Mouse (Mus musculus): ENCODE results near the gene Birc2. TPM values are rescaled to one million over a fixed set of nuclear protein-coding genes. Genes with fewer than 3 reads are reported as not detected.

Birc2 gene
- 42.7 and 42.8 TPM in 2 replicates for polyA plus RNA-seq (2014; fragmentation: Nextera tagmentation; extraction: Ambion mirVana)

- peak; percentile 97 for DNase-seq (ENCODE audit: low spot score)
- Histone ChIP-seq H3K4me3 (ENCODE audit: low read depth, low read length) (peak within 1 kb of the TSS; percentile 63), H3K27ac (replicated peaks; ENCODE audit: low read depth, low read length) (peak within 1 kb of the TSS; percentile 87), H3K4me2 (ENCODE audit: low read depth, severe bottlenecking) (peak within 1 kb of the TSS; percentile 47), H3K9me3 (ENCODE audit: control insufficient read depth, low read length) (no peaks in the 10 kb centered on the region), H3K9ac (ENCODE audit: low read length) (peak within 1 kb of the TSS; percentile 88), H3K27me3 (ENCODE audit: control insufficient read depth, insufficient read depth, low read length) (no peaks in the 10 kb centered on the region), H3K36me3 (ENCODE audit: control insufficient read depth, insufficient read depth, low read length) (peaks cover 2% of the 10 kb centered on the region; the same call in 1 of the 2 replicates), H3K4me1 (ENCODE audit: control insufficient read depth, insufficient read depth, low read length) (no peaks in the 10 kb centered on the region)
- under 1% methylated on average over 63 of the region's 68 CpGs for WGBS
- peak; percentile 96 for ATAC-seq (ENCODE audit: insufficient number of reproducible peaks, low FRiP score, low TSS enrichment, low read depth)
Measured at GRCm38 (mm10) chr9:7836905-7837805, at the start of gene Birc2. Gene Birc2 (minus strand): TSS chr9:7837064.

GRCm38 (mm10) chr9:7884346-7884745 lies 47.5 kb upstream of the Birc2 start:
- 90% methylated on average over 3 of the region's 3 CpGs for WGBS
- Histone ChIP-seq H3K4me2 (ENCODE audit: low read depth, severe bottlenecking) (no peak overlapping the region), H3K27me3 (ENCODE audit: control insufficient read depth, insufficient read depth, low read length) (no peaks in the 10 kb centered on the region), H3K36me3 (ENCODE audit: control insufficient read depth, insufficient read depth, low read length) (no peaks in the 10 kb centered on the region), H3K9ac (ENCODE audit: low read length) (no peak overlapping the region), H3K27ac (replicated peaks; ENCODE audit: low read depth, low read length) (no peak overlapping the region), H3K4me3 (ENCODE audit: low read depth, low read length) (no peak overlapping the region), H3K9me3 (ENCODE audit: control insufficient read depth, low read length) (no peaks in the 10 kb centered on the region), H3K4me1 (ENCODE audit: control insufficient read depth, insufficient read depth, low read length) (no peaks in the 10 kb centered on the region)
- ATAC-seq (ENCODE audit: insufficient number of reproducible peaks, low FRiP score, low TSS enrichment, low read depth) (no peak), DNase-seq (ENCODE audit: low spot score) (no peak)

- WGBS: 85% methylated on average over 1 of the region's 1 CpGs
- H3K4me2 ChIP-seq (ENCODE audit: low read depth, severe bottlenecking): no peak overlapping the region
- ATAC-seq (ENCODE audit: insufficient number of reproducible peaks, low FRiP score, low TSS enrichment, low read depth): no peak
Measured at GRCm38 (mm10) chr9:7882304-7882865, 45.5 kb upstream of the Birc2 start.

GRCm38 (mm10) chr9:7873511-7874211 lies 36.8 kb upstream of the Birc2 start:
- ATAC-seq (ENCODE audit: insufficient number of reproducible peaks, low FRiP score, low TSS enrichment, low read depth) (no peak), DNase-seq (ENCODE audit: low spot score) (peak; percentile 30)
- Histone ChIP-seq H3K27me3 (ENCODE audit: control insufficient read depth, insufficient read depth, low read length) (no peaks in the 10 kb centered on the region), H3K9ac (ENCODE audit: low read length) (no peak overlapping the region), H3K9me3 (ENCODE audit: control insufficient read depth, low read length) (no peaks in the 10 kb centered on the region; the same call in 1 of the 2 replicates), H3K4me3 (ENCODE audit: low read depth, low read length) (no peak overlapping the region), H3K36me3 (ENCODE audit: control insufficient read depth, insufficient read depth, low read length) (no peaks in the 10 kb centered on the region), H3K27ac (replicated peaks; ENCODE audit: low read depth, low read length) (no peak overlapping the region), H3K4me1 (ENCODE audit: control insufficient read depth, insufficient read depth, low read length) (peaks cover 3% of the 10 kb centered on the region; the same call in 1 of the 2 replicates), H3K4me2 (ENCODE audit: low read depth, severe bottlenecking) (no peak overlapping the region)
- WGBS: 85% methylated on average over 8 of the region's 8 CpGs

More at GRCm38 (mm10) chr9:7882304-7882865, 45.5 kb upstream of the Birc2 start:
- no peak overlapping the region for H3K9ac ChIP-seq (ENCODE audit: low read length)
- H3K36me3 ChIP-seq (ENCODE audit: control insufficient read depth, insufficient read depth, low read length): no peaks in the 10 kb centered on the region
- no peaks in the 10 kb centered on the region for H3K27me3 ChIP-seq (ENCODE audit: control insufficient read depth, insufficient read depth, low read length)
- no peak overlapping the region for H3K27ac ChIP-seq (replicated peaks; ENCODE audit: low read depth, low read length)
- H3K9me3 ChIP-seq (ENCODE audit: control insufficient read depth, low read length): no peaks in the 10 kb centered on the region
- no peak for DNase-seq (ENCODE audit: low spot score)
- H3K4me1 ChIP-seq (ENCODE audit: control insufficient read depth, insufficient read depth, low read length): no peaks in the 10 kb centered on the region
- no peak overlapping the region for H3K4me3 ChIP-seq (ENCODE audit: low read depth, low read length)

GRCm38 (mm10) chr9:7872775-7873439 lies 36.0 kb upstream of the Birc2 start, which contains the start of gene Birc3:
Gene Birc3 (minus strand): TSS chr9:7873186.
- Histone ChIP-seq H3K9ac (ENCODE audit: low read length) (peak within 1 kb of the TSS; percentile 79), H3K36me3 (ENCODE audit: control insufficient read depth, insufficient read depth, low read length) (no peaks in the 10 kb centered on the region), H3K27ac (replicated peaks; ENCODE audit: low read depth, low read length) (peak within 1 kb of the TSS; percentile 80), H3K27me3 (ENCODE audit: control insufficient read depth, insufficient read depth, low read length) (no peaks in the 10 kb centered on the region), H3K9me3 (ENCODE audit: control insufficient read depth, low read length) (no peaks in the 10 kb centered on the region; the same call in 1 of the 2 replicates), H3K4me2 (ENCODE audit: low read depth, severe bottlenecking) (peak within 1 kb of the TSS; percentile 84), H3K4me1 (ENCODE audit: control insufficient read depth, insufficient read depth, low read length) (peaks cover 3% of the 10 kb centered on the region; the same call in 1 of the 2 replicates), H3K4me3 (ENCODE audit: low read depth, low read length) (peak within 1 kb of the TSS; percentile 48)
- 2% methylated on average over 26 of the region's 26 CpGs for WGBS
- DNase-seq (ENCODE audit: low spot score) (peak; percentile 74), ATAC-seq (ENCODE audit: insufficient number of reproducible peaks, low FRiP score, low TSS enrichment, low read depth) (peak; percentile 83)

- ATAC-seq (ENCODE audit: insufficient number of reproducible peaks, low FRiP score, low TSS enrichment, low read depth) (peak; percentile 66), DNase-seq (ENCODE audit: low spot score) (no peak)
- H3K36me3 ChIP-seq (ENCODE audit: control insufficient read depth, insufficient read depth, low read length): no peaks in the 10 kb centered on the region
- H3K4me1 ChIP-seq (ENCODE audit: control insufficient read depth, insufficient read depth, low read length): peaks cover 3% of the 10 kb centered on the region; the same call in 1 of the 2 replicates
- peak overlapping the region; percentile 48 for H3K4me3 ChIP-seq (ENCODE audit: low read depth, low read length)
- no peaks in the 10 kb centered on the region; the same call in 1 of the 2 replicates for H3K9me3 ChIP-seq (ENCODE audit: control insufficient read depth, low read length)
- 14% methylated on average over 23 of the region's 23 CpGs for WGBS
- H3K27ac ChIP-seq (replicated peaks; ENCODE audit: low read depth, low read length): peak overlapping the region; percentile 80
- H3K4me2 ChIP-seq (ENCODE audit: low read depth, severe bottlenecking): peak overlapping the region; percentile 84
- H3K9ac ChIP-seq (ENCODE audit: low read length): peak overlapping the region; percentile 79
- H3K27me3 ChIP-seq (ENCODE audit: control insufficient read depth, insufficient read depth, low read length): no peaks in the 10 kb centered on the region
Measured at GRCm38 (mm10) chr9:7872044-7872774, 35.3 kb upstream of the Birc2 start.

- no peak; the same call in 1 of the 2 replicates for ATAC-seq (ENCODE audit: insufficient number of reproducible peaks, low FRiP score, low TSS enrichment, low read depth)
- DNase-seq (ENCODE audit: low spot score): no peak
- Histone ChIP-seq H3K4me3 (ENCODE audit: low read depth, low read length) (no peak overlapping the region), H3K9ac (ENCODE audit: low read length) (no peak overlapping the region), H3K27ac (replicated peaks; ENCODE audit: low read depth, low read length) (no peak overlapping the region), H3K27me3 (ENCODE audit: control insufficient read depth, insufficient read depth, low read length) (no peaks in the 10 kb centered on the region), H3K4me2 (ENCODE audit: low read depth, severe bottlenecking) (no peak overlapping the region; the same call in 1 of the 2 replicates), H3K9me3 (ENCODE audit: control insufficient read depth, low read length) (no peaks in the 10 kb centered on the region; the same call in 1 of the 2 replicates), H3K4me1 (ENCODE audit: control insufficient read depth, insufficient read depth, low read length) (peaks cover 3% of the 10 kb centered on the region; the same call in 1 of the 2 replicates), H3K36me3 (ENCODE audit: control insufficient read depth, insufficient read depth, low read length) (no peaks in the 10 kb centered on the region)
- 46% methylated on average over 4 of the region's 4 CpGs for WGBS
Measured at GRCm38 (mm10) chr9:7871316-7872043, 34.6 kb upstream of the Birc2 start.

Data from limb, embryonic 11.5 days (tissue).